Mouse (Mus musculus) hindbrain, embryonic 16.5 days (tissue): ENCODE measurements at regions not wholly inside any gene's neighbourhood (a gene's known extent, or its start where the extent isn't known, plus 50 kb on each side); places are given as distances from the start of the nearest gene placed in this dataset.
A peak's percentile ranks its signal among the peaks of the same experiment; 100 is the strongest.

ENCODE experiments used
- ATAC-seq: fragments of 200-750 bp; cut with Nextera tagmentation; 2 replicates; pipeline ENCODE4 v1.8.0; 2017; ENCODE audit warnings: moderate TSS enrichment, moderate library complexity
- H3K27ac ChIP-seq: fragments of 300-500 bp; sonication (generic); 2 replicates; pipeline ENCODE4 v1.5.1; 2014; ENCODE audit warnings: low read depth, mild to moderate bottlenecking, control low read depth, low read length, moderate library complexity
- H3K27me3 ChIP-seq: fragments of 300-500 bp; sonication (generic); replicated peaks from 2 replicates; pipeline ENCODE4 v1.6.1; 2014; ENCODE audit warnings: low read length; ENCODE audit not compliant: control insufficient read depth, insufficient read depth
- H3K36me3 ChIP-seq: fragments of 300-500 bp; sonication (generic); 2 replicates; pipeline ENCODE4 v1.6.1; 2014; ENCODE audit warnings: mild to moderate bottlenecking, low read length, moderate library complexity, mixed read lengths; ENCODE audit not compliant: control insufficient read depth, insufficient read depth
- H3K4me1 ChIP-seq: fragments of 300-500 bp; sonication (generic); 2 replicates; pipeline ENCODE4 v1.6.1; 2014; ENCODE audit warnings: low read depth, low read length; ENCODE audit not compliant: control insufficient read depth, insufficient read depth
- H3K4me2 ChIP-seq: fragments of 300-500 bp; sonication (generic); 2 replicates; pipeline ENCODE4 v1.6.1; 2014; ENCODE audit warnings: mild to moderate bottlenecking, low read length, control low read depth, moderate library complexity
- H3K4me3 ChIP-seq: fragments of 300-500 bp; sonication (generic); 2 replicates; pipeline ENCODE4 v1.5.1; 2014; ENCODE audit warnings: mild to moderate bottlenecking, low read length, control low read depth, moderate library complexity
- H3K9ac ChIP-seq: fragments of 300-500 bp; sonication (generic); 2 replicates; pipeline ENCODE4 v1.6.1; 2014; ENCODE audit warnings: low read depth, mild to moderate bottlenecking, control low read depth, low read length, moderate library complexity
- H3K9me3 ChIP-seq: fragments of 300-500 bp; sonication (generic); 2 replicates; pipeline ENCODE4 v1.6.1; 2014; ENCODE audit warnings: mild to moderate bottlenecking, low read length, moderate library complexity; ENCODE audit not compliant: control insufficient read depth
- WGBS: fragments of 180-500 bp; shearing (Covaris S2); extraction: QIAGEN DNeasy Blood & Tissue Kit; methylation state at CpG from one replicate; pipeline ENCODE4 v1.1.7; 2014; 5-methylcytosine and 5-hydroxymethylcytosine counted together

DNA sequence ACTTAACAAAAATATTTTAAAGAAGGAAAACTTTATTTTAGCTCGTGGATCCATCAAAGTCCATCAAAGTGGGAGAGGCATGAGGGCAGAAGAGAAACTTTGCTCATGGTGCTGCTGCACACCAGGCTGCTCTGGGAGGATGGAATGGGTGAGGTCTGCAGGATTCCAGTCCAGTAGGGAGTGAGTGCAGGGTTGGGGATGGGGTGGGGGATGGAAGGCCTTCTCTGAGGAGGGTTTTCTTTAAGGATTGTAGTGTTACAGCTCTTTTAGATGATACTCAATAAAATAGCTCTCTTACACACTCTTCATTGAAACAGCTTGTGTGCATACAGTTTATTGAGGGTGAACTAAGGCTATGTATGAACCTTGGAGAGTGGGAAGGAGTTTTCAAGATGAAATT is 195.0 kb downstream of the Pros1 start:
- Histone ChIP-seq H3K27ac (no peak overlapping the region), H3K4me2 (no peak overlapping the region), H3K4me1 (no peaks in the 10 kb centered on the region), H3K36me3 (no peaks in the 10 kb centered on the region), H3K9ac (no peak overlapping the region), H3K9me3 (no peaks in the 10 kb centered on the region), H3K27me3 (no peaks in the 10 kb centered on the region), H3K4me3 (no peak overlapping the region)
- WGBS: 71% methylated on average over 1 of the region's 1 CpGs
- no peak for ATAC-seq

DNA sequence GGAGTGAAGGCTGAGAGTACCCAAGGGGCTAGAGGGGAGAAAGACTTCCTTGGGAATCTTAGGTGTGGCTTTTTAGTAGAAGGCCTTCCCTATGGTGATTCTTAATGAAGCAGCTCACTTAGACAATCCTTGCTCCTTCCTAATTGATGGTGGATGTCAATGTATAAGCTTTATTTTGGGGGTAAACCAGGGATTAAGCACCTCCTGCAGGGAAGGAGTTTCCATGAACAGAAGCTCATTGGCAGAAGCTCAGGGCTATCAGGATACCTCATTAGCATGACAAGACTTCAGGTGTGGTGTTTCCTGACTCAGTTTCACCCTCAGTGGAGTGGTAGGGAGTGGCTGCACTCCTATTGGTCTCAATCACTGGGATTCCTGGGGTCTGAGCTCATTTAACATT is 208.8 kb downstream of the Pros1 start:
- no peak overlapping the region for H3K4me3 ChIP-seq
- no peaks in the 10 kb centered on the region for H3K27me3 ChIP-seq
- no peaks in the 10 kb centered on the region for H3K36me3 ChIP-seq
- H3K4me2 ChIP-seq: no peak overlapping the region
- no peak for ATAC-seq
- no peaks in the 10 kb centered on the region for H3K4me1 ChIP-seq
- no peaks in the 10 kb centered on the region for H3K9me3 ChIP-seq
- no peak overlapping the region for H3K9ac ChIP-seq
- H3K27ac ChIP-seq: no peak overlapping the region

DNA sequence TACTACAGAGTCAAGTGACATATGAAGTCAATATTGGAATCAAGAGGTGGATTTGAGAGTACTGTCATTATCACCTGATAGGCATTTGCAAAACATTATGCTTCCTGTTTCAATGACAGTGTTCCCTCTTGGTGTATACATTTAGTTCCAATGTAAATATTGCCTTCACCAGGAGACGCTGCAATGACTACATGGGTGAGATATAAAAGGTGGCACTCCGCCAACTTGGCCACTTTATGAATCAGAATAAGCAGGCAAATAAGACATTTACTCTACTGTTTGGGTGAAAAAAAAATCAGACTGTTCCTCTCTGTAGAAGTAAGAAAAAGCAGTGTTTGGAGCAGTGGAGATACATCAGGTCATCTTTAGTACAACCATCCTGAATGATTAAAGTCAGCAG is 215.9 kb downstream of the Pros1 start:
- no peak for ATAC-seq
- no peaks in the 10 kb centered on the region for H3K36me3 ChIP-seq
- no peaks in the 10 kb centered on the region for H3K9me3 ChIP-seq
- no peaks in the 10 kb centered on the region for H3K4me1 ChIP-seq
- no peaks in the 10 kb centered on the region for H3K27me3 ChIP-seq
- 82% methylated on average over 2 of the region's 2 CpGs for WGBS
- no peak overlapping the region for H3K9ac ChIP-seq
- H3K27ac ChIP-seq: no peak overlapping the region
- H3K4me2 ChIP-seq: no peak overlapping the region
- no peak overlapping the region for H3K4me3 ChIP-seq

DNA sequence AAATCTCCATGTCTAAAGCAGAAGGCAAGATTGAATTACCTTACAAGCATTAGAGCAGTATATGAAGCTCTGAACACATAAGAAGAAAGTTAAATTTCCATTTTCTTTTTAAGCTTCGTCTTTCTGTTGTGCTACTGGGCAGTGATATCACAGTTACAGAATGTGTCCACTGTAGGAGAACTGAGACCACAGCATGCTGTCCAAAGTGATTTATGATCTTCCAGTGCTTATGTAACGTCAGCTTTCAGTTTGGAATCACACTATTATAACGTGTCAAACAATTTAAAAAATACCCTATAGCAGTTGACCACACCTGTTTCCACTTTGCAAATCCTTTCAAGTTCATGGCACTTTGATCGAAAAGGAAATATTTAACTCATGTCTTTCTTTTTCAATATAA is 221.7 kb downstream of the Pros1 start:
- ATAC-seq: no peak
- H3K9me3 ChIP-seq: no peaks in the 10 kb centered on the region
- H3K9ac ChIP-seq: no peak overlapping the region
- H3K27me3 ChIP-seq: no peaks in the 10 kb centered on the region
- 66% methylated on average over 4 of the region's 4 CpGs for WGBS
- no peaks in the 10 kb centered on the region for H3K4me1 ChIP-seq
- H3K4me3 ChIP-seq: no peak overlapping the region
- no peak overlapping the region for H3K27ac ChIP-seq
- no peak overlapping the region for H3K4me2 ChIP-seq
- H3K36me3 ChIP-seq: no peaks in the 10 kb centered on the region

DNA sequence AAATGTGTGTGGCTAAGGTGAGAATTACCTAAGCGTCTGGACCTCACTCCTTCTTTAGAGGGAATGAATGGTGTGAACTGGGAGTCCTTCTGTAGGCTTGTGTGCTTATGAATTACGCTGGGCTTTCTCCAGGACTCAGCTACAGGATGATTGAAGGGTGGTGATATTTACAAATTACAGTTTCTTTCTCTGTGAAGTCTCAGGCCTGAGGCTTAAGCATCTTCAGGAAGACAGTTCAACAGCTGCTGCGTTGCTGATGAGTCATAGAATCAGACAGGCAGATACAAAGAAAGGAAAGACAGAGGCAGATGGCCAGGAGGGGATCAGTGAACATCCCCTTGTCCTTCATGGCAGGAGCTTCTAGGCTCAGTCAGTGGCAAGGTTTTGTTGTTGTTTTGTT is 227.3 kb downstream of the Pros1 start:
- Histone ChIP-seq H3K27me3 (no peaks in the 10 kb centered on the region), H3K27ac (no peak overlapping the region), H3K4me3 (no peak overlapping the region), H3K9me3 (no peaks in the 10 kb centered on the region), H3K36me3 (no peaks in the 10 kb centered on the region), H3K4me1 (no peaks in the 10 kb centered on the region; the same call in 1 of the 2 replicates), H3K4me2 (no peak overlapping the region), H3K9ac (no peak overlapping the region)
- WGBS: 52% methylated on average over 3 of the region's 3 CpGs
- ATAC-seq: peak; percentile 77; the same call in 1 of the 2 replicates

DNA sequence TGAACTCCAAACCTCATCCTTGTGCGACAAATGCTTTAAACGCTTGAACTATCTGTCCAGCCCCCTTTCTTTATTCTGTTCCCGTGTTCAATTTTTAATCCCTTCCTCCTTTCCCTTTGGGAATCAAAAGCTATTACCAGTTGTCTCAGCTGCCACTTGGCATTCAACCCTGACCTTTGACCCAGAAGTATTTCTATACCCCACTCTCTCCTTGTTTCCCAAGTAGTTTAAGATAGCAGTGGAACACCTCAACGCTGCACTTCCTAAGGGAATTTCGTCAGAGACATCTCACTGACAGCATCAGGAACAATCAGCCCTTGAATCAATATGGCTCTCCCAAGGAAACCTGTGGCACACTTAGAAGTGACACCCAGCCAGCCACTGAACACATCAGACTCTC is 229.1 kb downstream of the Pros1 start:
- no peaks in the 10 kb centered on the region for H3K27me3 ChIP-seq
- 36% methylated on average over 5 of the region's 5 CpGs for WGBS
- no peak overlapping the region for H3K4me3 ChIP-seq
- H3K36me3 ChIP-seq: no peaks in the 10 kb centered on the region
- ATAC-seq: no peak
- H3K9ac ChIP-seq: no peak overlapping the region
- H3K9me3 ChIP-seq: no peaks in the 10 kb centered on the region
- H3K4me2 ChIP-seq: no peak overlapping the region
- no peak overlapping the region for H3K27ac ChIP-seq
- H3K4me1 ChIP-seq: no peaks in the 10 kb centered on the region; the same call in 1 of the 2 replicates

DNA sequence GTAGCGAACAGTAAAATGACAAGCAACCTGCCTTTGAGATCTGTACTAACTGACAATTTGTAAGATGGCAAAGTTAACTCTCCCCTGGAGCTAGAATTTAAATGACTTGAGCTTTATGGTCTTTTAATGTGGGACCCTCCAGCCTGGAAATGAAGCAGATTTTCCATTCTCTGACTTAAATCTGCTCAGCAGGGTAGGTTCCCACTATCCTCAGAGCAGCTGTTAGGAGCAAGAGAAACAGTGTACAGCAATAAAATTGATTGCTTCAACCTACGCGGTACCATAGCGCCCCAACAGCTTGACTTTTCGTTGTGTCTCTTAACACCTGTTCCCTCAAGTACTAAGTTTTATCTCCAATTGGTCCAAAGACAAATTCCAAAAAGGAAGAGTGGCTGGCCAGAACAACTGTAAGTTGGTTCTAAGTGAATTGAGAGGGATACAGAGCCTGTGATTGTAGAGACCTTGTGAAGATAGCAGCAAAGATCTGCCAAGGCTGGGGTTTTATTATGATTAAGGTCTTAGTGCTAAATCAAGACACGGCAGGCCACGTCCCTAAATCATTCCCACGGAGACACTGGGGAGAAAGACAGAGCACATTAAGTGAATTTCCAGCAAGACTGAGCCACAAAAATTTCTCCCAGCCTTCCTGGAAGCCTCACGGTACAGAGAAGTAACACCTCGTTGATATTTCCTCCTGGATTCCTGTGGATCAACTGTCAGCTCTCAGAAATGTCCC is 230.1 kb downstream of the Pros1 start:
- Histone ChIP-seq H3K9ac (no peak overlapping the region), H3K4me1 (no peaks in the 10 kb centered on the region; the same call in 1 of the 2 replicates), H3K4me2 (no peak overlapping the region), H3K9me3 (no peaks in the 10 kb centered on the region), H3K27me3 (no peaks in the 10 kb centered on the region), H3K4me3 (no peak overlapping the region), H3K27ac (no peak overlapping the region), H3K36me3 (no peaks in the 10 kb centered on the region)
- 39% methylated on average over 10 of the region's 10 CpGs for WGBS
- ATAC-seq: peak; percentile 76

DNA sequence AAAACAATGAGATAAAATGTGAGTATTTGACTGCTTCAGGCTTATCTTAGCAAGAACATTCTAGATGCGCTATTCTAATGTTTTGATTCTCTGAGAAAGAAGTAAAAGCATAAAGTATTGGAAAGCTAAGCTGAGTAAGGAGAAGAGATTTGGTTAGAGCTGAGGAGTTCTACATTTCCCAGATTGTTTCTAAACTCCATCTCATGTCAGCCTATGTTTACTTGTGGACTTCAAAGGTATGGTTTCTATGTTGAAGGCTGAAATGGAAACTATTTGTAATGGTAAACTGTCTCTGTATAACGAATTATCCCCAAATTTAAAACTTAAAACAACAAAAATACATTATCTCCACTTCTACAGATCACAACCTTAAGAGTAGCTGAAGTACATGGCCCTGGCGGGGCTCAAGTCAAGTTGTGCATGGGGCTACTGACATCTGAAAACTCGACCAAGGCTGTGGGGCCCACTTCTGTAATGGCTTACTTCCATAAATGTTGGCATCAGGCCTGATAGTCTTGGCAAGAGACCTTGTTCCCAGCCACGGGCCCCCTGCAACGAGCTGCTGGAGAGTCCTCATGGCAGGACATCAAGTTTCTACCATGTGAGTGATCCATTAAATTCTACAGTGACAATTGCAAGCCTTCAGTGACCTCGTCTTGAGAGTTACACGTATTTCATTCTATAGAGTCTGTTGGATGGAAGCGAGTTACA is 232.1 kb downstream of the Pros1 start:
- Histone ChIP-seq H3K27ac (no peak overlapping the region), H3K9ac (no peak overlapping the region), H3K9me3 (no peaks in the 10 kb centered on the region), H3K4me3 (no peak overlapping the region), H3K4me1 (no peaks in the 10 kb centered on the region; the same call in 1 of the 2 replicates), H3K36me3 (no peaks in the 10 kb centered on the region), H3K4me2 (no peak overlapping the region), H3K27me3 (no peaks in the 10 kb centered on the region)
- WGBS: 66% methylated on average over 9 of the region's 9 CpGs
- ATAC-seq: peak; percentile 58; the same call in 1 of the 2 replicates

DNA sequence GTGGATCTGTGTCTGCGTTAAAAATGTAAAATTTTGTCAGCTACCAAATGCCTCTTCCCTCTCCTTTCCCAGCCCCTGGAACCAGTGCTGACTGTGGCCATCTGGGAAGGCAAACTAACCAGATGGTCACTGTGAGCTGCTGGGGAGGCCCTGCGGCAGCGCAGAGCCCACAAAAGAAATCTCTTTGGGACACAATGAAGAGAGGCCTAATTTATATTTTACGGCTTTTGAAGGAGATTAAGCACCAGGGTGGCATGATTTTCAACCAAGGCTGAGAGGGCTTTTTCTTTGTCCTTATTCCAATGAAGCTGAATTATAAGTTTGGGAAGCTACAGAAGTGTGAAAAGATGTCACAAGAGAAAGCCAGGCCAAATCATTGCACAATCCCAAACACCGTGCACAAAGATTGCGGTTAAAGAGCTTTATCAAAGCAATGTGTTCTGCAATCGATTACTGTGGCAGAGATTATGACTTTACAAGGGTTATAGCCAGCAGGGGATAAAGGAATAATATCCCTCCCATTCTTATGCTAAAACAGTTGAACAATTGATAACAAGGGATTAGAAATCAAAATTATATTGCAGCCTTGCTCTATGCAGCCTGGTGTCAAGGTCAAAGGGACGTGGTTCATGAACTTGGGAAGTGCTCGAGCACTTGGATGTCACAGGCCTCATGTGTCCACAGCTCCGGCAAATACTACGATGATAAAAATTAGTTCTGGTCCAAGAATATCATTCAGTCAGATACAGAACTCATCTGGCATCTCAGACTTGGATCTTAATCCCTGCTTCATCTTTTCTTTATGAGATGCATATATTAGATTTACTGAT is 237.6 kb downstream of the Pros1 start:
- Histone ChIP-seq H3K36me3 (no peaks in the 10 kb centered on the region), H3K27me3 (no peaks in the 10 kb centered on the region), H3K4me2 (no peak overlapping the region), H3K4me3 (no peak overlapping the region), H3K4me1 (no peaks in the 10 kb centered on the region), H3K27ac (no peak overlapping the region), H3K9me3 (no peaks in the 10 kb centered on the region), H3K9ac (no peak overlapping the region)
- peak; percentile 92 for ATAC-seq
- 16% methylated on average over 11 of the region's 11 CpGs for WGBS
